Mouse (Mus musculus) ovary, postnatal 14 days (tissue): ENCODE measurements around the gene Kmt2e.
A peak's percentile ranks its signal among the peaks of the same experiment; 100 is the strongest.
"Not testable (repeated sequence)": the region's sequence is repeated elsewhere in the genome, so short reads cannot be mapped to it uniquely, and the experiment has no call there.

ENCODE experiments used
- DNase-seq: peaks from one replicate; pipeline ENCODE4 v3.0.0; 2022; ENCODE audit warnings: low spot score

Kmt2e gene

DNA sequence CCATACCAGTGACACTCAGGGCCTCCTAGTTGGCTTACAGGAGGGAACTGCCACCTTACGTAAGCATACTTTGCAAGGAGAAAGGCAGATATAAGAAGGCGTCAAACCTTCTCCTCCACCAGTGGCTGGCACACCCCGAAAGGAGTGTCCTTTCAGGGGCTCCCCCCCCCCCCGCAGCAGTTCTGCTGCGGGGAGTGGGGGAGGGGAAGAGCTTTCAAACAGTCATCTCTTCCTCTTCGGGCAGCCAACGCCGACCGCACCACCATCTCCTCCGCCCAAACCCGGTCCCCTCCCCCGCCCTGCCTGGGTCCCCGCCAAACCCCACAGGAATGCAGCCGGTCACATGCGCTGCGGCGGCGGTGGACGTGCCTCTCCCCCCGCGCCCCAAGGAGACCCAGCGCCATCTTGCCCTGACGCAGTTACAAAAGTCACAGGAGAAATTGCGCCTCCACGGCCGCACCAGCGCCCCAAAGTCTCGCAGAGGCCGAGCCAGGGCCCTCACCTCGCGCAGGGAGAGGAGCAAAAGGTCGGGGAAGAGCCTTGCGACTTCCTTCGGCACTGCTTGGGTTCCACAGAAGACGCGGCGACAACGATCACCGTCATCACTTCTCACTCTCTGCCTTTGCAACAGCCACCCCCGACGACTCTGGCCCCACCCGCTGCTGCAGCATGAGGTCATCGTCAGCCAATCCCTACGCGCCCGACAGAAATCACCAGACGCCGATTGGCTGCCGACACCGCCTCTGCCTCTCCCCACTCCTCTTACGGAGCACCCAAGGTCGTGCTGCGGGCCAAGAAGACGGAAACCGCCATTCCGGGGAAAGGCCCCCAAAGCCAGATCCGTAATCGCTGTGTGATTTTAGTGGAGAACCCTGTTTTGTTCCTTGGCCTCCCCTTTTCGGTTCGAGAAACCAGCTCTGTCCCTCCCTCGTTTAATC lies 1.3 kb upstream of the Kmt2e start:
- peak; percentile 96 for DNase-seq

DNA sequence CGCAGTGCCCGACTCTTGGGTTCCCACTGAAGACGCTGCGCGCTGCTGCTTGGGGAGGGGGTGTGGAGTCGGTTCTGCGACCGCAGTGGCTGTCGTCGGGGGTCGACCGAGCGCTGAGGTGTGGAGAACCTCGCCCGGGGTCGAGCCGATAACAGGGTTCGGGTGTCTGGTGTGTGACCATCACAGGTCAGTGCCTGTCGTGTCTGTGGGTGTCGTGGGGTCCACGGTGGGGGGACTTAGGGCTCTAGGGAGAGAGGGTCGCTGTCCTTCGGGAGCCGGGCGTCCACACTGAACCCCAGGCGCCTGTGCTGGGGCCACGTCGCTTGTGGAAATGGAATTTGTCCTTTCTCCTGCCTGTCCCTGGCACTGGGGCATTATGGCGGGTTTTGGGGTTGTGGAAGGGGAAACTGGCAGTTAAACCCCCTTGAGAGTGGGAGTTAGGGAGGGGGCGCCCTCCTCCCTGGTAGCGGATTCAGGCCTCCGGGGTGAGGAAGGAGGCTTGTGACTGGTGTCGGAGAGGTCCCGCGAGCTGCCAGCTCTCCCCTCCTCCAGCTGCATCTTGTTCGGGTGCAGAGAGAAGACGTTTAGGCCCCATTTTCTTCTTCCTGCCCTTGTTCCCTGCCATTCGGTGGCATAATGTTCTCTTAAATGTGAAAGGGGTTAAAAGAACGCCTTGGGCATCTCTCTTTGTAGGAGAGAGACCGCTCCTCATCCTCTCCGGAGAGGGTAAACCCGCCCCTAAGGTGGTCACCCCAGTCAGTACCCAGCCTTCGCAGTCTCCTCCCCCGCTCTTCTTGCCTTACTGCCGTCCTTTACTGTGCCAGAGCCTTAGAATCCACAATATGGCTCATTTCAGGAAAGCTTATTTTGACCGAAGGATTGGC lies 599 bp downstream of the Kmt2e start:
- peak; percentile 29 for DNase-seq

DNA sequence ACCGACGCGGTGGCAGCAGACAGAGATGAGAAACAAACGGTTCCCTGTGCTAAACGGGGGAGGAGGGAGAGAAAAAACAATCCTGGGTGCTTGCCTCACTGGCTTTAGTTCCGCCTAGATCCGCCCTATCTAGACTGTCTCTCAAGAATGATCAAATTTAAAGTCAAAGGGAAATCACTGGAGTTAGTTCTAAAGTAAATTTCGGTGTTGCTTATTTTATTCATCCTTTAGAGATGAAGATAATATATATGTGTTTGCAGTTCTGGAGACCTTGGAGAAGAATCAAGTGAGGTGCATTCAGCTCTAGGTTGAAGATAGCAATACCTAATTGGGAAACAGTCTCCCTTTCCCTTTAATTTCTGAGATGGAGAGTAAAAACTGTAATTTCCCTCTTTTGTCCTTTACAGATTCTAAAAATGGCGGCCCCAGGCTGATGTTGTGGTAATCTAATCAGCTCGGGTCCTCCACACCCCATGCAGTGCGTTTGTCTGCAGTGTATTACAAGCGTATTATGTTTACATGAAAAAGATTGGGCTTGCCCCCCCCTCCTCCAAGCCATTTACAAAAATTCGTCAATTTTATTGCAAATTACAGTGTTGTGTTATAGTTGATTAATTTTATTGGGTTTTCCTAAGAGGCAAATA lies 1.4 kb downstream of the Kmt2e start:
- DNase-seq = no peak

DNA sequence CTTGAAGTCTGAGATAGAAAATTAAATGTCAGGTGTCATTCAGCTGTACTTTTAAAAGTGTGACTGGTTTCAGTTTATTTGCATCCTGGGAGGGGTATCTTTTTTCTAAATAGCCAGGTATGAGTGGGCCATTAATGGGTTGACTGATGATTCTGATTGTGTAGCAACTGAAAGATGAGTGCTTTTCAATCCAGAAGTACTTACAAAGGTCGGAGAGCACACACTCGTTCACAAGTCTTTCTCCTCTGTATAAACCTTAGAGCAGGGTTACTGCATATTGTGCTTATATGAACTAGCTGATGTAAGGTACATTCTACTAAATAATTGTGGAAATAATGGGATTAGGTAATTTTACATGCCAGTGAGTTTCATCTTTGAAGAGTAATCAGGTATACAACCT lies 2.5 kb downstream of the Kmt2e start:
- no peak for DNase-seq

DNA sequence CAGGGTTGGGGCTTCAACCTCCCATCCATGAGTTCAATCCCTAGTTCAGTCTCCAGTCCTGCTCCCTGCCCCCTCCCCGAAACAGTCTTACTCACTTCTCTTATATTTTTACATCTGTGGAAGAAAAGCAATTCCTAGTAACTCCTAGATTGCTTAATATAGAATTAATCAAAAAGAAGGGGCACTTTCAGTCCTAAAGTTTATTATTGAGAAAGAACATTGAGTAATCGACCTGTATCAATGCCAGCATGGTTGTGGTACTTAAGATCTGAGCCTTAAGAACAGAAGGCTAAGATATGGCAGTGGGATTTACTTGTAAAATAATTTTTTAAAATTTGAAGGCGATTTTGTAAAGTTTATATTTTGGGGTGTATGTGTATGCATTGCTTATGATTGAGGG lies 5.6 kb downstream of the Kmt2e start:
- DNase-seq = no peak

DNA sequence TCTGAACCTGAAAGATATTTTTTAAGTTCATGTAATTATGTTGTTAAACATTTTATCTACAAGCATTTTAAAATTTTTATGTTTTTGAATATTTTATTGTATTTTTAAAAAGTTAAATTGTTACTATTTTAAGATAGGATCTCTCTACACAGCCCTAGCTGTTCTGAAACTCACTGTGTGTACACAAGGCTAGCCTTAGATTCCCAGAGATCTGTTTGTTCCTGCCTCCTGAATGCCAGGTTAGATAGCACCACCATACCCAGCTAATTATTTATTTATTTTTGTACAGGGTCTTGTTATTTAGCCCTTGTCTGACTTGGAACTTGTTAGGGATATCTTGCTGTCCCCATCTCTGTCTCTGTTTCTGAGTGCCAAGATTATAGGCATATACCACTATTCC lies 6.3 kb downstream of the Kmt2e start:
- no peak for DNase-seq

DNA sequence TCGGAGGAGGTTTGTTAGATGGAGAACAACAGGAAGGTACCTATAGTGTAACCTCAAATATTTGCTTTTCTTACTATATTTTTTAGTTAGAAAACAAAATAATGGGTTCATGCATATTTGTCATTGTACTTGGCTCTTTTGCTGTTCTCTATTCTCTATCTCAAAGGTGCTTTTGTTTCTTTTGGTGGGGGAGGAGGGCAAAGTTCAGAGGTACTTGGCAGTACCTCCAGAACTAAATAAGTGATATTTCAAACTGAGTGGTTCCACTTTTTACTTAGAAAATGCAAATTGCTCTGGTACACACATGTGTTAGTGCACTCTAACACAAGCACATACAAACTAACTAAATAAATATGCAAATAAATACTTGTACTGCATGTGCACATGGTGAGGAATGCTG lies 7.7 kb downstream of the Kmt2e start:
- DNase-seq = no peak

DNA sequence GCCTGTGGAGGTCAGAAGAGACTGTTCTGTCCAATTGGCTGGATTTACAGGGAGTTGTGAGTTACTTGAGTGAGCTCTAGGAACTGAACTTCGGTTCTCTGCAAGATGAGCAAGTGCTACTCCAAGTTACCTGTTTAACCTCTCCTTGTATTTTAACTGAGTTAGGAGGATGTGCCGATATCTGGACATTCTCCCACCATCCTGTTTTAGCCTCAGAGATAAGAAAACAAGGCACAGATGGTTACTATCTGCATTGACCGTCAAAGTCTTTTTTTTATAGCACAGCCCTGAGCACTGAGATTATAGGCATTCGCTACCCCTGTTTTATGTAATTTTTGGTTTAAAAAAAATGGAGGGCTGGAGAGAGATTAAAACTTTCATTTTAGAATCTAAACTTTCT lies 10.2 kb downstream of the Kmt2e start:
- no peak for DNase-seq

DNA sequence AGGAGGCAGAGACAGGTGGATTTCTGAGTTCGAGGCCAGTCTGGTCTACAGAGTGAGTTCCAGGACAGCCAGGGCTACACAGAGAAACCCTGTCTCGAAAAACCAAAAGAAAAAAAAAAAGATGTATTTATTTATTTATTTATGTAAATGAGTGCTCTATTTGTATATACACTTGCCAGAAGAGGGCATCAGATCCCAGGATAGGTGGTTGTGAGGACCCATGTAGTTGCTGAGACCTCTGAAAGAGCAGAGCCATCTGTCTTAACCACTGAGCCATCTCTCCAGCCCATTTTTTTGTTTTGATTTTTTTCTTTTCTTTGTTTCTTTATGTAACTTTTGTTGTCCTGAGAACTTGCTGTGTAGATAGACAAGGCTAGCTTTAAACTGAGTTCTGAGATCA lies 19.3 kb downstream of the Kmt2e start:
- not testable (repeated sequence) for DNase-seq

DNA sequence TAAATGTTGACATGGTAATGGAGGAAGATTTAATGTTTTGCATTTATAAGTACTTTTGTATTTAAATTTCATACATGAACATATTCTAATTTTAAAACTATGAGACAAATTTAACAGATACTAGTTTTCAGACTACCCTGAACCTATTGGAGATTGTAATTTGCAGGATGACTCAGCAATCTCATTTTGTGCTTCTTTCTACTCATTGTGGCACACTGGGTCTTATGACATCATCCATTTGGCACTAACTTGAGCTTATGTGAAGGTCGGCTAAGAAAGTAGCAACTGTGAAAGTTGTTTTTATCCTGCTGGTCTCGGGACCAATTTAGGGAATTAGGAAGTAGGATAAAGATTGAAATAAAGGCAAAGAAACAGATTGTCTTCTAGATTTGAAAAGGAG lies 27.4 kb downstream of the Kmt2e start:
- no peak for DNase-seq

DNA sequence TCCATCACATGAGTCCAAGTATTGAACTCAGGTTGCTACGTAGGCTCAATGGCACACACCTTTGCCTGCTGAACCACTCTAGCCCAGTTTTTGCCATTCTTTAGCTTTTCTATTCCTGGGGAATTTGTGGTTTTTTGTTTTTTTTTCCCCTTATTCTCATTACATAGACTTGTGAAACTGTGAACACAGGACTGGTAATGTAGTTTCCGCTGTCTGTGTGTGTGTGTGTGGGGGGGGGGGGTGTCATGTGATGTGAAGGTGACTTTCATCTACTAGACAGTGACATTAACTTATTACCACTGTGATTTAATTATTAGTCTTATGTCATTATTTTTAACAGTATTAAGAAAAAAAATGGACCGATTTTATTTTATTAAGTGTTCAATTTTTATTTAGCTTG lies 30.0 kb downstream of the Kmt2e start:
- no peak for DNase-seq

DNA sequence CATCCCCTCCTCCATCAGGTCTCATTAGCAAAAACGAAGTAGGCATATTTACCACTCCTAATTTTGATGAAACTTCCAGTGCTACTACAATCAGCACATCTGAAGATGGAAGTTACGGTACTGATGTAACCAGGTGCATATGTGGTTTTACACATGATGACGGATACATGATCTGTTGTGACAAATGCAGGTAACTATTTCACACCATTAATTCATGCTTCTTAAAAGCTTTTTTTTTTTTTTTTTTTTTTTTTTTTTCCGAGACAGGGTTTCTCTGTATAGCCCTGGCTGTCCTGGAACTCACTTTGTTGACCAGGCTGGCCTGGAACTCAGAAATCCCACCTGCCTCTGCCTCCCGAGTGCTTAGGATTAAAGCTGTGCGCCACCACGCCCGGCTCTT lies 30.5 kb downstream of the Kmt2e start:
- DNase-seq = no peak

DNA sequence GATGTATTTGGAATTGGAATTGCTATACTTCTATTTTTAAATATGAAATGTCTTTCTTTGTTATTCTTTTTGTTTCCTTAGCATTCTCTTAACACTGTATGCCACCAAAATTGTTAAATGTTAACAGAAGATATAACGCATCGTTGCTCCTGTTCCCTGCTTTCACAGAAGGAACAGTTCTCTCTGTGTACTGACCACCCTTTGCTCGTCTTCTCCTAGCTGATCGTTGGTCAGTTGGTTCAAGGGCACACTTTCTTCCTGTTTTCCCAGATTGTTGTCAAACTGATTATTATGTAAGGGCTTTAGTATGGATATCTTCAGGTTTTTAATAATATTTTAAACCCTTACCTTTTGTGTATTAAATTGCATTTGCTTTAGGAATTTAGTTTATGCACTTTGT lies 32.3 kb downstream of the Kmt2e start:
- DNase-seq = no peak

DNA sequence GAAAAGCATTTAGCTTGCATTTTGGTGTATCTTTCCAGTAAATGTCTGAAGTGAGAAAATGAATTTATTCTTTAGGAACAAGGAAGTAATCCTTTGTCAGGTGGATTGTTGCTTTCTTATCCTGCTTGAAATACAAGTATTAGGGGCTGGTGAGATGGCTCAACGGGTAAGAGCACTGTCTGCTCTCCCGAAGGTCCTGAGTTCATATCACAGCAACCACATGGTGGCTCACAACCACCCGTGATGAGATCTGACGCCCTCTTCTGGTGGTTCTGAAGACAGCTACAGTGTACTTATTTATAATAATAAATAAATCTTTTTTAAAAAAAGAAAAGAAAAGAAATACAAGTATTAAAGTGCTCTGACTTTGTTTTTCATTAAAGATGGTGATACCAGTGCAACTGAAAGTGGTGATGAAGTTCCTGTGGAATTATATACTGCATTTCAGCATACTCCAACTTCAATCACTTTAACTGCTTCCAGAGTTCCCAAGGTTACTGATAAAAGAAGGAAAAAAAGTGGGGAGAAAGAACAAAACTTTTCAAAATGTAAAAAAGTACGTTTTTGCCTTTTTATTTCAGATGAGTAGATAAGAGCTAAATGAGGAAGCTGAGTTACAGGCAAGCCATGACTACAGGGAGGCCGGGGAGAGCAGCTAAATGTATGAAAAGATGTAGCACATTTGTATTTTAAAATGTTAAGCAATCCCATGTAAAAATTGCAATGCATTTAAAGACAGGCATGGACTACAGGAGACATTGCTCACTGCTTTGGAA lies 39.0 kb downstream of the Kmt2e start:
- DNase-seq = no peak

DNA sequence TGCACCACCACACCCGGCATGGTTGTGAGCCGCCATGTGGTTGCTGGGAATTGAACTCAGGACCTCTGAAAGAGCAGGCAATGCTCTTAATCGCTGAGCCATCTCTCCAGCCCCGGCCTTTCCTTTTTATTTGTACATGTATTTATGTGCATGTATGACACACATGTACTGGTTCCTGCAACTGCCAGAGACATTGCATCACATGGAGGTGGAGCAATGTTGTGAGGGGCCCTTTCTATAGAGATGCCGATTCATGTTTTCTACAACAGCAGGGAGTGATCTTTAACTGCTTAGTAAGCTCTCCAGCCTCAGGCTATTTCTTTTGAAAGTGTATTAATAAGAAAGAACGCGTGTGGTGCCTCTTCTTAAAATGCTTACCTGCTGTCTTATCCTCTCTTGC lies 49.6 kb downstream of the Kmt2e start:
- DNase-seq = no peak

DNA sequence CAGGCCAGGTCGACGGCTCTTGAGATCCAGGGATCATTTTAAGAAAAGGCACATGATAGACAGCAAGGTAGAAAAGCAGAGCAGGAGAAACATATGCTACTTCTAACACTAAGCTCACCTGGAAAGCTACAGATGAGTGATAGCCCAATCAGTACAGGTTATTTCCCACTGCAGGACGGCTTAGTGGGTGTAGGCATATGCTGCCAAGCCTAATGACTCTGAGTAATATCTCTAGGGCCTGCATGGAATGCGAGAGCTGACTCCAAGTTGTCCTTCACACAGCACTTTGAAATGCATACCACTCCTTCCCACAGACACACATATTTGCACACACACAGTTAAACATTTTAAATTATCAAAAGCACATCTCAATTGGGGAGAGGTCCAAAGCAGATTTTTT lies 55.0 kb downstream of the Kmt2e start:
- no peak for DNase-seq

DNA sequence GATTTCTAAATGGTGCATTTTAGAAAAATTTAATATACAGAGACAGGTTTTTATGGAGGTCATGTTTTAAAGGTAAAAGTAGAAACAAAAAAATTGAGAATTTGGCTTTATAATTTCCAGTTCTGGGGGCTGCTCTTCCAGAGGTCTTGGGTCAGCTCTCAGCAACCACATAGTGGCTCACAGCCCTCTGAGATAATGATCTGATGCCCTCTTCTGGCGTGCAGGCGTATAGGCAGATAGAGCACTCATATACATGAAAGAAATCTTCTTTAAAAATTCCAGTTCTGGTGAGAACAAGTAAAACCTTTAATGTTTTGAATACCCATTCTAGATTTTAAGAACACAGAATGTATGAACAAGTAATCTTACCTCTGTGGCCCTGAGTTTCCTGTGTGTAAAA lies 56.6 kb downstream of the Kmt2e start:
- DNase-seq = no peak

DNA sequence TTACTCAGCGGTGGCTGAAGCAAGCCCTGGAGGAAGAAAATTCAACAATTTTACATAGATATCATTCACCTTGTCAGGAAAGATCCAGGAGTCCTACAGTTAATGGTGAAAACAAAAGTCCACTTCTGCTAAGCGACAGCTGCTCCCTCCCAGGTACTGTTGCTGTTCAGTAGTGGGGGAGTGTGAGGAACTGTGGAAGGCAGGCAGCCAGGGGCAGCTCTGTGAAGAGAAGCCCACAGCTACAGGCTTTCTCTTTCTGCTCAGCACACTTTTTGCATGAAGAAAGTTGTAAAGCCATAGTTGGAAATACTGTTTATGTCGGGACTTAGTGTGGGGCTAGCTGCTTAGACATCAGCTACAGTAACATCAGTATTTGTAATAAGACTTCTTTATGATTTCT lies 62.2 kb downstream of the Kmt2e start:
- no peak for DNase-seq

DNA sequence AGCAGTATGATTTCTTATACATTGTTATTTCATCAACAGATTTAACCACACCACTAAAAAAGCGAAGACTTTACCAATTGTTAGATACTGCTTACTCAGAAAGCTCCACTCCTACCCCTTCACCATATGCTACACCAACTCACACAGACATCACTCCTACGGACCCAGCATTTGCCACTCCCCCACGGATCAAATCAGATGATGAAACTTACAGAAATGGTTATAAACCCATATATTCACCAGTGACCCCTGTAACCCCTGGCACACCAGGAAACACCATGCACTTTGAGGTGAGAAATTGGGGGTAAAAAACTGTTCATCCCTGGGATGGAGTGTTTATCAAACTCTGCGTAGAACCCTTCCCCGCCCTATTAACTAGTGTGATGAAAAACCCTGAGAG lies 62.7 kb downstream of the Kmt2e start:
- no peak for DNase-seq

DNA sequence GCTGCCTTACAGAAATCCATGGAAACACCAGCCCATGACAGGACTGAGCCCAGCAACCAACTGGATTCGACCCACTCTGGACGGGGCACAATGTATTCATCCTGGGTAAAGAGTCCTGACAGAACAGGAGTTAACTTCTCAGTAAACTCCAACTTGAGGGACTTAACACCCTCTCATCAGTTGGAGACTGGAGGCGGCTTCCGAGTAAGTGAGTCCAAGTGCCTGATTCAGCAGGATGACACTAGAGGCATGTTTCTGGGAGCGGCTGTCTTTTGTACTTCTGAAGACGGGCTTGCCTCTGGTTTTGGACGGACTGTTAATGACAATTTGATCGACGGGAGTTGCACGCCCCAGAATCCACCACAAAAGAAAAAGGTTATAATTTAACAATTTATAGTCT lies 63.7 kb downstream of the Kmt2e start:
- DNase-seq = no peak

DNA sequence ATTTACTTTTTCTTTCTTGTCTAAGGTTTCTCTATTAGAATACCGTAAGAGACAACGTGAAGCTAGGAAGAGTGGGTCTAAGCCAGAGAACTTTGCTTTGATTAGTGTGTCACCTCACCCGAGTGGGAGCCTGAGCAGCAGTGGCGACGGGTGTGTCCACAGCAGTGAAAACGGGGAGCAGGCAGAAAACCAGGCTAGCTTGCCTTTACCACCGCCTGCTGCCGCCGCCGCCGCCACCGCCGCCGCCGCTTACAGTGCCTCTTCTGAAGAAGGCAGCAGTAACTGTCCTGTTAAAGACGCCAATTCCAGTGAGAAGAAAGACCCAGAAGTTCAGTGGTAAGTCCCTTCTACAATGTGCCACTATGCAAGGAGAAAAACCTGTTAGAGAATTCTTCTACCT lies 65.0 kb downstream of the Kmt2e start:
- no peak for DNase-seq

DNA sequence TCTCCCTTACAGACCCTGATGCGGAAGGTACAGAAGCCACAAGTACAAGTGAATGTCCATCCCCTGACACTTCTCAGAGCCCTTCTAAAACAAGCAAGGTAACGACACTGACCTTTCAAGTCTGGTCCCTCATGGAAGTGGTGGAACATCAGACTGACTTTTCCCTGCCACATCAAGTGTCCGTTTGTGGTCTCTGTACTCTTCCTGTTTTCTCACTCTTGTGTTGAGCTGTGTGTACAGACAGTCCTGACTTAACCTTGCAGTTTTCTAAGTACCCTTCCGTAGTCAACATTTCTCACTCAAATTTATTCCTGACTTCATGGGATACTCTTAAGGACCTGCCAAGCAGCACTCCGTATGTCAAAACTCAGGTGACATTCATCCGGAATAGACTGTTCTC lies 66.5 kb downstream of the Kmt2e start:
- DNase-seq = no peak
